Mouse (Mus musculus) heart, embryonic 11.5 days (tissue): Measurements from ENCODE around the gene Cenpo. TPM values are rescaled to one million over a fixed set of nuclear protein-coding genes. Genes with fewer than 3 reads are reported as not detected.

Experiments
- ATAC-seq: fragments of 200-750 bp; cut with Nextera tagmentation; replicated peaks from 2 replicates; pipeline ENCODE4 v1.8.0; 2017; ENCODE audit warnings: moderate library complexity; ENCODE audit not compliant: insufficient number of reproducible peaks, low FRiP score, low TSS enrichment
- H3K27ac ChIP-seq: fragments of 300-500 bp; sonication (generic); 2 replicates; pipeline ENCODE4 v1.5.1; 2014; ENCODE audit warnings: mild to moderate bottlenecking, low read depth, low read length
- H3K27me3 ChIP-seq: fragments of 300-500 bp; sonication (generic); 2 replicates; pipeline ENCODE4 v1.6.1; 2014; ENCODE audit warnings: mild to moderate bottlenecking, low read length, mixed read lengths; ENCODE audit not compliant: control insufficient read depth, insufficient read depth
- H3K36me3 ChIP-seq: fragments of 300-500 bp; sonication (generic); 2 replicates; pipeline ENCODE4 v1.6.1; 2014; ENCODE audit warnings: mild to moderate bottlenecking, low read length, moderate library complexity, mixed read lengths; ENCODE audit not compliant: control insufficient read depth, insufficient read depth
- H3K4me1 ChIP-seq: fragments of 300-500 bp; sonication (generic); 2 replicates; pipeline ENCODE4 v1.6.1; 2014; ENCODE audit warnings: low read length; ENCODE audit not compliant: control insufficient read depth, insufficient read depth
- H3K4me2 ChIP-seq: fragments of 300-500 bp; sonication (generic); 2 replicates; pipeline ENCODE4 v1.6.1; 2014; ENCODE audit warnings: mild to moderate bottlenecking, moderate library complexity
- H3K4me3 ChIP-seq: fragments of 300-500 bp; sonication (generic); 2 replicates; pipeline ENCODE4 v1.5.1; 2014; ENCODE audit warnings: low read depth, low read length
- H3K9ac ChIP-seq: fragments of 300-500 bp; sonication (generic); 2 replicates; pipeline ENCODE4 v1.6.1; 2014; ENCODE audit warnings: mild to moderate bottlenecking, low read depth, low read length, moderate library complexity
- H3K9me3 ChIP-seq: fragments of 300-500 bp; sonication (generic); replicated peaks from 2 replicates; pipeline ENCODE4 v1.6.1; 2016; ENCODE audit warnings: low read length; ENCODE audit not compliant: control insufficient read depth
- WGBS: fragments of 180-500 bp; shearing (Covaris S2); extraction: QIAGEN DNeasy Blood & Tissue Kit; methylation state at CpG from one replicate; pipeline ENCODE4 v1.1.7; 2014; ENCODE audit not compliant: insufficient replicate concordance; 5-methylcytosine and 5-hydroxymethylcytosine counted together
- polyA plus RNA-seq: library from polyadenylated mRNA; unstranded; fragments of >200 nt; fragmentation: Nextera tagmentation; extraction: Ambion mirVana; gene quantifications from 2 replicates; pipeline ENCODE4 v1.2.1, GENCODE M21; 2014

The Cenpo gene
- polyA plus RNA-seq, 1 experiment from 2014 or later: 9.0 TPM

GRCm38 (mm10) chr12:4169058-4169457 is 65.0 kb downstream of the Cenpo start:
- ATAC-seq: no peak
- Histone ChIP-seq H3K4me1 (no peaks in the 10 kb centered on the region), H3K9me3 (no peaks in the 10 kb centered on the region), H3K4me3 (no peak overlapping the region), H3K4me2 (no peak overlapping the region), H3K27me3 (no peaks in the 10 kb centered on the region), H3K9ac (no peak overlapping the region), H3K27ac (no peak overlapping the region), H3K36me3 (no peaks in the 10 kb centered on the region)
- WGBS: 92% methylated on average over 1 of the region's 1 CpGs

GRCm38 (mm10) chr12:4166970-4167369 is 67.1 kb downstream of the Cenpo start:
- ATAC-seq: no peak
- Histone ChIP-seq H3K27me3 (no peaks in the 10 kb centered on the region), H3K9ac (no peak overlapping the region), H3K36me3 (no peaks in the 10 kb centered on the region), H3K9me3 (no peaks in the 10 kb centered on the region), H3K27ac (no peak overlapping the region), H3K4me3 (no peak overlapping the region), H3K4me1 (no peaks in the 10 kb centered on the region), H3K4me2 (no peak overlapping the region)
- 73% methylated on average over 3 of the region's 3 CpGs for WGBS

- Histone ChIP-seq H3K4me2 (no peak overlapping the region), H3K27ac (no peak overlapping the region), H3K4me3 (no peak overlapping the region), H3K9me3 (no peaks in the 10 kb centered on the region), H3K9ac (no peak overlapping the region), H3K4me1 (no peaks in the 10 kb centered on the region), H3K27me3 (no peaks in the 10 kb centered on the region), H3K36me3 (no peaks in the 10 kb centered on the region)
- no peak for ATAC-seq
- WGBS: 43% methylated on average over 2 of the region's 2 CpGs
Observed at GRCm38 (mm10) chr12:4162886-4163285, 71.2 kb downstream of the Cenpo start.

- Histone ChIP-seq H3K9ac (no peak overlapping the region), H3K4me1 (peaks cover 5% of the 10 kb centered on the region), H3K27ac (no peak overlapping the region), H3K36me3 (no peaks in the 10 kb centered on the region), H3K4me2 (no peak overlapping the region), H3K27me3 (no peaks in the 10 kb centered on the region), H3K9me3 (no peaks in the 10 kb centered on the region), H3K4me3 (no peak overlapping the region)
- 64% methylated on average over 7 of the region's 7 CpGs for WGBS
- no peak for ATAC-seq
Observed at GRCm38 (mm10) chr12:4160322-4160721, 73.8 kb downstream of the Cenpo start.

GRCm38 (mm10) chr12:4158868-4159632 is 75.0 kb downstream of the Cenpo start:
- H3K4me2 ChIP-seq: no peak overlapping the region
- no peaks in the 10 kb centered on the region for H3K36me3 ChIP-seq
- H3K27ac ChIP-seq: no peak overlapping the region
- no peaks in the 10 kb centered on the region for H3K9me3 ChIP-seq
- WGBS: 86% methylated on average over 7 of the region's 7 CpGs
- peaks cover 5% of the 10 kb centered on the region for H3K4me1 ChIP-seq
- no peaks in the 10 kb centered on the region for H3K27me3 ChIP-seq
- ATAC-seq: no peak
- H3K9ac ChIP-seq: no peak overlapping the region
- no peak overlapping the region for H3K4me3 ChIP-seq

GRCm38 (mm10) chr12:4158179-4158578 is 75.9 kb downstream of the Cenpo start:
- Histone ChIP-seq H3K4me3 (no peak overlapping the region), H3K9me3 (no peaks in the 10 kb centered on the region), H3K27me3 (no peaks in the 10 kb centered on the region), H3K9ac (no peak overlapping the region), H3K4me1 (peaks cover 5% of the 10 kb centered on the region), H3K4me2 (no peak overlapping the region), H3K27ac (no peak overlapping the region), H3K36me3 (no peaks in the 10 kb centered on the region)
- WGBS: 89% methylated on average over 3 of the region's 3 CpGs
- ATAC-seq: no peak

GRCm38 (mm10) chr12:4157466-4157865 is 76.6 kb downstream of the Cenpo start:
- no peak overlapping the region for H3K9ac ChIP-seq

GRCm38 (mm10) chr12:4151969-4152368 is 82.1 kb downstream of the Cenpo start:
- WGBS: 87% methylated on average over 3 of the region's 3 CpGs
- H3K36me3 ChIP-seq: no peaks in the 10 kb centered on the region
- no peaks in the 10 kb centered on the region for H3K27me3 ChIP-seq
- H3K4me3 ChIP-seq: no peak overlapping the region
- no peak overlapping the region for H3K4me2 ChIP-seq
- no peaks in the 10 kb centered on the region for H3K9me3 ChIP-seq
- H3K4me1 ChIP-seq: no peaks in the 10 kb centered on the region
- H3K27ac ChIP-seq: no peak overlapping the region
- no peak overlapping the region for H3K9ac ChIP-seq
- ATAC-seq: no peak

More at GRCm38 (mm10) chr12:4157466-4157865, 76.6 kb downstream of the Cenpo start:
- Histone ChIP-seq H3K27me3 (no peaks in the 10 kb centered on the region), H3K4me2 (no peak overlapping the region), H3K27ac (no peak overlapping the region), H3K9me3 (no peaks in the 10 kb centered on the region), H3K4me1 (peaks cover 5% of the 10 kb centered on the region), H3K36me3 (no peaks in the 10 kb centered on the region), H3K4me3 (no peak overlapping the region)
- 62% methylated on average over 2 of the region's 2 CpGs for WGBS
- ATAC-seq: no peak

- H3K27ac ChIP-seq: no peak overlapping the region
- ATAC-seq: no peak
Observed at GRCm38 (mm10) chr12:4150936-4151335, 83.2 kb downstream of the Cenpo start.

More at GRCm38 (mm10) chr12:4150936-4151335, 83.2 kb downstream of the Cenpo start:
- Histone ChIP-seq H3K9me3 (no peaks in the 10 kb centered on the region), H3K4me2 (no peak overlapping the region), H3K4me1 (no peaks in the 10 kb centered on the region), H3K9ac (no peak overlapping the region), H3K4me3 (no peak overlapping the region), H3K27me3 (no peaks in the 10 kb centered on the region), H3K36me3 (no peaks in the 10 kb centered on the region)
- WGBS: 74% methylated on average over 2 of the region's 2 CpGs
